Mouse (Mus musculus) CH12.LX (cell line): Measurements from ENCODE around the gene Srf. TPM values are rescaled to one million over a fixed set of nuclear protein-coding genes. Genes with fewer than 3 reads are reported as not detected.

Experiments used
- DNase-seq: peaks from one replicate; pipeline ENCODE4 v3.0.0-alpha.2; 2013; ENCODE audit errors: extremely low read depth
- H3K27ac ChIP-seq: 2 replicates; pipeline ENCODE4 v1.5.1; 2012; ENCODE audit warnings: low read depth, mild to moderate bottlenecking, control low read depth, moderate library complexity; ENCODE audit not compliant: insufficient read depth
- H3K27me3 ChIP-seq: replicated peaks from 2 replicates; pipeline ENCODE3; 2012; ENCODE audit warnings: inconsistent platforms
- H3K36me3 ChIP-seq, 2 experiments: replicated peaks in 1 of 2; 2 replicates each; pipeline versions ENCODE3 to v1.6.1; 2012; ENCODE audit warnings: inconsistent platforms in 1 of 2, low read length in 1 of 2, mild to moderate bottlenecking in 1 of 2, mixed read lengths in 1 of 2, moderate library complexity in 1 of 2; ENCODE audit not compliant: control insufficient read depth in 1 of 2, insufficient read depth in 1 of 2
- H3K4me1 ChIP-seq, 2 experiments: 2 replicates each; pipeline ENCODE4 v1.6.1; 2012; ENCODE audit warnings: inconsistent platforms in 1 of 2, moderate library complexity in 1 of 2; ENCODE audit not compliant: insufficient read depth in 2 of 2, control insufficient read depth in 1 of 2
- H3K4me2 ChIP-seq: 2 replicates; pipeline ENCODE4 v1.6.1; 2012; ENCODE audit warnings: low read depth, mild to moderate bottlenecking, control low read depth; ENCODE audit not compliant: poor library complexity, insufficient read depth, severe bottlenecking
- H3K4me3 ChIP-seq, 3 experiments: fragments of 150-350 bp in 1 of 3; sonication (generic) in 1 of 3; replicated peaks in 1 of 3; 2 replicates each; pipeline versions ENCODE3 to v1.5.1; 2011 to 2012; ENCODE audit warnings: low read depth in 2 of 3, low read length in 2 of 3, mild to moderate bottlenecking in 2 of 3, moderate library complexity in 2 of 3, control low read depth in 1 of 3, improper control_type of control experiment in 1 of 3, inconsistent platforms in 1 of 3, mixed read lengths in 1 of 3; ENCODE audit not compliant: poor library complexity in 1 of 3
- H3K79me2 ChIP-seq: replicated peaks from 2 replicates; pipeline ENCODE4 v1.6.1; 2012; ENCODE audit warnings: mild to moderate bottlenecking, moderate library complexity; ENCODE audit not compliant: control insufficient read depth, poor library complexity, insufficient read depth, severe bottlenecking; ENCODE audit errors: extremely low read depth
- H3K9ac ChIP-seq: 2 replicates; pipeline ENCODE4 v1.6.1; 2012; ENCODE audit warnings: low read depth, mild to moderate bottlenecking, control low read depth, moderate library complexity; ENCODE audit not compliant: insufficient read depth
- H3K9me3 ChIP-seq: replicated peaks from 2 replicates; pipeline ENCODE3; 2012; ENCODE audit warnings: low read length, inconsistent platforms, mixed read lengths
- BHLHE40 ChIP-seq: IDR thresholded peaks from 2 replicates; pipeline ENCODE4 v1.6.1; 2011; ENCODE audit warnings: mild to moderate bottlenecking, low read depth, low read length, improper control_type of control experiment
- CHD2 ChIP-seq: IDR thresholded peaks from 2 replicates; pipeline ENCODE4 v1.6.1; 2011; ENCODE audit warnings: low read length, improper control_type of control experiment
- E2F4 ChIP-seq: IDR thresholded peaks from 2 replicates; pipeline ENCODE4 v1.6.1; 2011; ENCODE audit warnings: low read depth, low read length, improper control_type of control experiment; ENCODE audit not compliant: insufficient replicate concordance
- ELF1 ChIP-seq: IDR thresholded peaks from 2 replicates; pipeline ENCODE4 v1.6.1; 2014; ENCODE audit warnings: low read depth, mild to moderate bottlenecking, inconsistent platforms, low read length, improper control_type of control experiment
- ETS1 ChIP-seq: conservative IDR thresholded peaks from 2 replicates; pipeline ENCODE4 v1.6.1; 2012; ENCODE audit warnings: low read depth, mild to moderate bottlenecking, inconsistent platforms, low read length, improper control_type of control experiment, moderate library complexity
- GABPA ChIP-seq: IDR thresholded peaks from 2 replicates; pipeline ENCODE4 v1.6.1; 2012; ENCODE audit warnings: low read depth, low read length, improper control_type of control experiment, inconsistent platforms; ENCODE audit not compliant: insufficient replicate concordance
- HCFC1 ChIP-seq: IDR thresholded peaks from 2 replicates; pipeline ENCODE4 v1.6.1; 2012; ENCODE audit warnings: low read depth, mild to moderate bottlenecking, inconsistent platforms, low read length, improper control_type of control experiment
- IRF4 ChIP-seq: IDR thresholded peaks from 2 replicates; pipeline ENCODE4 v1.6.1; 2014; ENCODE audit warnings: low read depth, mild to moderate bottlenecking, inconsistent platforms, low read length, improper control_type of control experiment
- JUN ChIP-seq: IDR thresholded peaks from 2 replicates; pipeline ENCODE4 v1.6.1; 2011; ENCODE audit warnings: low read depth, mild to moderate bottlenecking, low read length, improper control_type of control experiment, moderate library complexity; ENCODE audit not compliant: insufficient read depth
- JUND ChIP-seq: conservative IDR thresholded peaks from 2 replicates; pipeline ENCODE4 v1.6.1; 2011; ENCODE audit warnings: low read depth, low read length, improper control_type of control experiment
- MAFK ChIP-seq: IDR thresholded peaks from 2 replicates; pipeline ENCODE4 v1.6.1; 2011; ENCODE audit warnings: low read length, improper control_type of control experiment; ENCODE audit not compliant: insufficient replicate concordance
- MAZ ChIP-seq: IDR thresholded peaks from 2 replicates; pipeline ENCODE4 v1.6.1; 2012; ENCODE audit warnings: low read depth, mild to moderate bottlenecking, inconsistent platforms, low read length, improper control_type of control experiment, moderate library complexity
- MEF2A ChIP-seq: IDR thresholded peaks from 2 replicates; pipeline ENCODE4 v1.6.1; 2014; ENCODE audit warnings: low read depth, mild to moderate bottlenecking, inconsistent platforms, low read length, improper control_type of control experiment, borderline replicate concordance
- MYC ChIP-seq: IDR thresholded peaks from 2 replicates; pipeline ENCODE4 v1.6.1; 2011; ENCODE audit warnings: low read depth, mild to moderate bottlenecking, improper control_type of control experiment, low read length
- POLR2AphosphoS2 ChIP-seq: IDR thresholded peaks from 2 replicates; pipeline ENCODE4 v1.6.1; 2011; ENCODE audit warnings: low read depth, low read length, improper control_type of control experiment
- RAD21 ChIP-seq: IDR thresholded peaks from 2 replicates; pipeline ENCODE4 v1.6.1; 2011; ENCODE audit warnings: low read depth, mild to moderate bottlenecking, low read length, improper control_type of control experiment, moderate library complexity
- SIN3A ChIP-seq: IDR thresholded peaks from 2 replicates; pipeline ENCODE4 v1.6.1; 2012; ENCODE audit warnings: low read length, improper control_type of control experiment, inconsistent platforms
- SMC3 ChIP-seq: IDR thresholded peaks from 2 replicates; pipeline ENCODE4 v1.6.1; 2011; ENCODE audit warnings: low read depth, low read length, improper control_type of control experiment
- USF2 ChIP-seq: conservative IDR thresholded peaks from 2 replicates; pipeline ENCODE4 v1.6.1; 2011; ENCODE audit warnings: low read depth, low read length, improper control_type of control experiment
- ZNF384 ChIP-seq: IDR thresholded peaks from 2 replicates; pipeline ENCODE4 v1.6.1; 2012; ENCODE audit warnings: low read depth, low read length, improper control_type of control experiment, inconsistent platforms
- dilution Hi-C: fragments of 300-500 bp; cut with MboI; formaldehyde crosslinking; loops from 2 replicates; pipeline ENCODE4 v1.14.3; 2020; ENCODE audit warnings: low sequenced_read_pairs; ENCODE audit not compliant: extremely low pct_unique_long_range_greater_than_20kb, extremely low pct_ligation_motif_present
- in situ Hi-C: fragments of 300-500 bp; cut with MboI; formaldehyde crosslinking; loops from 3 replicates; pipeline ENCODE4 v1.14.3; 2019; ENCODE audit warnings: low sequenced_read_pairs, low pct_ligation_motif_present, low pct_unique_long_range_greater_than_20kb, mixed read lengths
- polyA plus RNA-seq: library from polyadenylated mRNA; unstranded; fragments of >175 nt; gene quantifications from 2 replicates; pipeline ENCODE4 v1.2.1, GENCODE M21; 2012; ENCODE audit warnings: low read depth; ENCODE audit not compliant: insufficient read length
- total RNA-seq, 2 experiments: library from RNA; depleted of rRNA; stranded (reverse); fragments of 300-350 nt in 1 of 2; fragments of >200 nt in 1 of 2; gene quantifications; 2 replicates each; pipeline ENCODE4 v1.2.3; 2012 to 2014

Srf gene
- total and polyA plus RNA-seq, 3 experiments = 38.2 to 81.6 (median 54.5) TPM

GRCm38 (mm10) chr17:46549193-46549592, 6.8 kb downstream of the Srf start (continued):
- TF ChIP-seq HCFC1 = no peak
- no peak for TF ChIP-seq MAFK
- TF ChIP-seq MYC = no peak
- TF ChIP-seq BHLHE40 = no peak
- TF ChIP-seq USF2 = no peak
- no peak for TF ChIP-seq SIN3A
- TF ChIP-seq SMC3 = peak; percentile 29; the same call in 1 of the 2 replicates
- TF ChIP-seq ZNF384 = peak; percentile 95

- Histone ChIP-seq H3K27me3 (no peaks in the 10 kb centered on the region), H3K9me3 (no peaks in the 10 kb centered on the region), H3K79me2 (0 out of 2 replicates have a peak, but pooled peaks cover 4% of the 10 kb centered on the region), H3K4me1 (peaks cover 15 to 23% of the 10 kb centered on the region in 2 experiments), H3K9ac (no peak overlapping the region), H3K4me3 (no peak overlapping the region), H3K36me3 (peaks cover 33 to 72% of the 10 kb centered on the region in 2 experiments), H3K4me2 (no peak overlapping the region), H3K27ac (no peak overlapping the region)
- TF ChIP-seq IRF4 = no peak
- TF ChIP-seq E2F4 = no peak
- TF ChIP-seq POLR2AphosphoS2 = no peak
- TF ChIP-seq JUN = no peak
- no peak for TF ChIP-seq HCFC1
- TF ChIP-seq MAFK = no peak
- TF ChIP-seq CHD2 = no peak
- TF ChIP-seq SIN3A = no peak
- no peak for TF ChIP-seq ZNF384
- no peak for TF ChIP-seq GABPA
- no peak for TF ChIP-seq MEF2A
- TF ChIP-seq ETS1 = no peak
- TF ChIP-seq RAD21 = no peak
- TF ChIP-seq ELF1 = no peak
- DNase-seq = no peak
- dilution Hi-C loops = no loop called here
- in situ Hi-C loops = no loop called here
Observed at GRCm38 (mm10) chr17:46548741-46549140, 7.2 kb downstream of the Srf start.

- Histone ChIP-seq H3K4me1 (peaks cover 7 to 15% of the 10 kb centered on the region in 2 experiments), H3K9ac (no peak overlapping the region), H3K36me3 (peaks cover 33 to 64% of the 10 kb centered on the region in 2 experiments), H3K9me3 (no peaks in the 10 kb centered on the region), H3K27me3 (no peaks in the 10 kb centered on the region), H3K79me2 (no peaks in the 10 kb centered on the region), H3K27ac (no peak overlapping the region), H3K4me3 (no peak overlapping the region), H3K4me2 (no peak overlapping the region)
- no peak for DNase-seq
- TF ChIP-seq MAZ = no peak
- TF ChIP-seq CHD2 = 0 out of 2 replicates have a peak, but pooled peaks have one; percentile 27
- TF ChIP-seq BHLHE40 = no peak
- no peak for TF ChIP-seq JUND
- TF ChIP-seq ZNF384 = no peak
- in situ Hi-C loops = no loop called here
- dilution Hi-C loops = no loop called here
Observed at GRCm38 (mm10) chr17:46547923-46548322, 8.1 kb downstream of the Srf start.
